Mouse (Mus musculus): Measurements from ENCODE around the gene 2610028H24Rik. TPM values are rescaled to one million over a fixed set of nuclear protein-coding genes. Genes with fewer than 3 reads are reported as not detected.

2610028H24Rik gene
- polyA plus RNA-seq (2012; rRNA removed; ENCODE audit: low replicate concordance) = not detected in 2 replicates

GRCm38 (mm10) chr10:76448851-76449250 is at the start of gene 2610028H24Rik:
TSS of gene 2610028H24Rik (plus strand) at chr10:76449081.

DNA sequence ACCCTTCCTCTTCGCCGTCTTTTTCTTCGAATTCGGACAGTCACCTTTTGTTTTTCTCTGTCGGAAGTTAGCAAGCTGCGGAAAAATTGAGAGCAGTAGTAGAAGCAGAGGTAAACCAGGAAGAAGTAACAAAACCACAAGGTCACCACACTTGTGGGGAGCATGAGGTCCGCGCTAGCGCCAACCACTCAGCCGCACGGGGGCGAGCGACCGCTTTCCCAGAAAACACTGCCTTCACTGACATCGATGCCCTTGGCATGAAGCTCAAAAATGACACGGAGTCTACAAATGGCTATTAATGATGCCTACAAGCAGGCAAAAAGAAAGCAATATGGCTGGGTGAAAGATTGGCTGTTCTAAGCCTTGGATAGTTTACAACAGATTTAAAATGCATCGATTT is 8.6 kb upstream of the 2610028H24Rik start, which contains the start of gene AC141477.1:
Gene AC141477.1, minus strand, starts transcription at position 164 of the 400 bp plus-strand sequence.

DNA sequence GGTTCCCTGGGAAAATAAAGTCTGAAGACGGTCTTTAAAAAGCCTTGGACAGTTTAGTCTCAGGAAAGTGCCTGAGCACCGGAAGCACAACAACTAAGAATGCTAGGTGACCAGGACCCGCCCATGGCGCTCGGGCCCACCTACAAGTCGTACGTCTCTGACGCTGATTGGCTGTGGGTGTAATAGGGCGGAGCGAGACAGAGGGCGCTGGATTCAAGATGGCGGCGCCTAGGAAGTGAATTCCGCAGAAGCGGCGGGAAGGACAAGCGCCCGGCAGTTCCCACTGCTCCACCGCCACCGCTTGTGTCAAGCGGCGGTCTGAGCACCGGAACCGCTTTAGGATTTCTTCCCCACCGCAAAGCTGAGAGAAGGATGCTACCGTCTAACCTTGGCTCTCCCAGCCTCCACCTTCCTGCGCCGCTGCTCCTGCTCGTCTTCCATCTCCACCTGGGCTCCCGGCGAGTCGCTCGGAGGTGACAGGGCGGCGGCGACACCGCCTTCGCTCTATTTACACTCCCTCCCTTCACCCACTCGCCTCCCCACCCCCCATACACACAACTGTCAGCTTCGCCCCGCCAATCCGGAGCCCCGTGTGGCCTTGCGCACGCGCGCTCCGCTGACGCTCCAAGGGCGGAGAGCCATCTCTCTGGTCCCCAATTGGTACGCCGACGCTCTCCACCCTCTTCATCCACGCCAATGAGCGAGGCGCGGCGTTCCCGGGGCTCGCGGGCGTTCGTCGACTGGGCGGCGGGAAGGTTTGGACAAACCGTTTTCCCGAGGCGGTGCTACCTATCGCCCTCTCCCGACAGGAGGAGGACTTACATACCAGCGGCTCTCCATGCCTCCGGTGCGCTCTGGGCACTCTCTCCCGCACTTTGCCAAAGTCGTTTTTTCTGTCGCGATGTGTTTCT is 6.4 kb upstream of the 2610028H24Rik start, which contains the start of gene Pcnt:
Gene Pcnt, minus strand, starts transcription at position 609 of the 911 bp plus-strand sequence.

DNA sequence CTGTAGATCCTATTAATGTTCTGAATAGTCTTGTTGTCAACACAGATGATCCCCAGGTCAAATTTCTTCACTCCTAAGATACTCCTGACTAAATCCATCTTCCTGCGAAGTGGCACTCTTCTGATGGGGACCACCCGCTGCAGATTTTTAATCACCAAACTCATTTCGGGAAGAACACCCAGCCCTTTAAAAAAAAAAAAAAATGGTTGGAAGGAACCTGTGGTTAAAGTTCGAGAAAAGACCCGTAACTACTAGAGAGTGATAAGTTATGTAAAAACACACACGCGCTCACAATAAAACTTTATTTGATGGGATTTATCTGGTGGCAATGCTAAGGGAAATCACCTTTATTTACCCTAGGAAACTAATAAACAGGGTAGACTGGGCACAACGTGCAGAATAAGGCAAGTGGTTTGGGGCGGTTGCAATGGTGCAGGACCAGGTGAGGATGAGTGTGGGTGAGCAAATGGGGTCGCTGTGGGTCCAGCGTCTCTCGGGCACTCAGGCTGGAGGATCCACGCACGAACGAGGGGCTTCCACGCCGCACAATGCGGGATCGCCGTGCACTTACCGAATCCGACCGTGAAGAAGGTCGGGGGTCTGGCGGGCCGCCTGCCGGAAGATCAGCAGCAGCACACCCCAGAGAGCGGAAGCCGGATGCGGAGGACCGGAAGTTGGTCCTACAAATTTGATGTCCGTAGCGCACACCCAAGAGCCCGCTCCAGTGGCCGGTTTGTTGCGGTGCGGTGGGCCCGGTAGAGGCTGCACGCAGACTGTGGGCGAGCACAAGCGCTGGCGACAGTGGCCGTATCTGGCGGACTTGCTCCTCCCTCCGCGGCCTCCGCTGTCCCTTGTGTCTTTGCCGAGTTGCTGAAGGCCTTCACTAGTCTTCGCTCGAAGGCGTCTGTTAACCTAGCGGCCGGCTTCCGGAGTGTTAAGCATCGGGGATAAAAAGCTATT is 19.6 kb downstream of the 2610028H24Rik start, which contains the start of the genes Mcm3ap and Ybey:
Gene Mcm3ap, plus strand, starts transcription at position 725 of the 960 bp plus-strand sequence.
Gene Ybey, minus strand, starts transcription at position 912 of the 960 bp plus-strand sequence.

Other genes starting within 250 kb of the 2610028H24Rik start
- gene Prmt2, start 211.2 kb upstream of the 2610028H24Rik start, polyA plus RNA-seq (2012; rRNA removed; ENCODE audit: low replicate concordance) = 39.5 and 46.3 TPM in 2 replicates
- 2.2 and 21.1 TPM in 2 replicates for gene S100b, start 195.2 kb upstream of the 2610028H24Rik start, polyA plus RNA-seq (2012; rRNA removed; ENCODE audit: low replicate concordance)
- 20.5 and 30.7 TPM in 2 replicates for gene Dip2a, start 103.8 kb upstream of the 2610028H24Rik start, polyA plus RNA-seq (2012; rRNA removed; ENCODE audit: low replicate concordance)
- not detected in 2 replicates for gene AC141477.1, start 8.6 kb upstream of the 2610028H24Rik start, polyA plus RNA-seq (2012; rRNA removed; ENCODE audit: low replicate concordance)
- 12.7 and 19.0 TPM in 2 replicates for gene Pcnt, start 6.3 kb upstream of the 2610028H24Rik start, polyA plus RNA-seq (2012; rRNA removed; ENCODE audit: low replicate concordance)
- gene Mcm3ap, start 19.8 kb downstream of the 2610028H24Rik start, polyA plus RNA-seq (2012; rRNA removed; ENCODE audit: low replicate concordance) = 21.5 and 32.8 TPM in 2 replicates
- gene Ybey, start 20.0 kb downstream of the 2610028H24Rik start, polyA plus RNA-seq (2012; rRNA removed; ENCODE audit: low replicate concordance) = 2.2 and 3.1 TPM in 2 replicates
- 36.3 and 48.7 TPM in 2 replicates for gene Lss, start 82.5 kb downstream of the 2610028H24Rik start, polyA plus RNA-seq (2012; rRNA removed; ENCODE audit: low replicate concordance)
- not detected in 2 replicates for gene Spatc1l, start 113.2 kb downstream of the 2610028H24Rik start, polyA plus RNA-seq (2012; rRNA removed; ENCODE audit: low replicate concordance)
- not detected in 2 replicates for gene Ftcd, start 126.6 kb downstream of the 2610028H24Rik start, polyA plus RNA-seq (2012; rRNA removed; ENCODE audit: low replicate concordance)
- 666 and 1,524 TPM in 2 replicates for gene Col6a2, start 174.5 kb downstream of the 2610028H24Rik start, polyA plus RNA-seq (2012; rRNA removed; ENCODE audit: low replicate concordance)